Mouse (Mus musculus): ENCODE measurements at regions not wholly inside any gene's neighbourhood (a gene's known extent, or its start where the extent isn't known, plus 50 kb on each side); places are given as distances from the start of the nearest gene placed in this dataset.

DNA sequence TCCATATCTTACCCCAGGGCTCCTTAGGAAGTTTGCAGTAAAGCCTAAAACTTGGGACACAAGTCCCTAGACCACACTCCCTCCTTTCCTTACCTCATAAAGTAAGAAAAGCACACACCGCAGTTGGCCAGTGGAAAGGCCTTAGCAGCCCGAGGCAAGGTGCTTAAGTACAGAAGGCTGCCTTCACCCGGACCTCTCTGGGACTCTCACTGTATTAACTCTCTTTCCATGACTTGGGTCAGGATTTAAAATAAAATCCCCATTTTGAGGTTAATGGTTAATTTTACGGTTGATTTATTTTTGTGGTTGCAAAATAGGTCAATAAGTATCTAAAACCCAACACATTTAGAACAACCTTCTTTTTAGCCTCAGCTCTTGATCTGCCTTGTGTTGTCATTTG is 103.1 kb upstream of the Bmper start:
- 88% methylated on average over 4 of the region's 4 CpGs for WGBS
- no peak overlapping the region for H3K4me2 ChIP-seq
- ATAC-seq (ENCODE audit: low FRiP score), result no peak
- no peak overlapping the region for H3K4me3 ChIP-seq (replicated peaks)
- H3K4me1 ChIP-seq, result no peaks in the 10 kb centered on the region
- H3K27me3 ChIP-seq (replicated peaks), result no peaks in the 10 kb centered on the region
- no peaks in the 10 kb centered on the region for H3K9me3 ChIP-seq (replicated peaks)
- H3K27ac ChIP-seq (replicated peaks), result no peak overlapping the region
- H3K9ac ChIP-seq (replicated peaks), result no peak overlapping the region
- no peaks in the 10 kb centered on the region for H3K36me3 ChIP-seq

DNA sequence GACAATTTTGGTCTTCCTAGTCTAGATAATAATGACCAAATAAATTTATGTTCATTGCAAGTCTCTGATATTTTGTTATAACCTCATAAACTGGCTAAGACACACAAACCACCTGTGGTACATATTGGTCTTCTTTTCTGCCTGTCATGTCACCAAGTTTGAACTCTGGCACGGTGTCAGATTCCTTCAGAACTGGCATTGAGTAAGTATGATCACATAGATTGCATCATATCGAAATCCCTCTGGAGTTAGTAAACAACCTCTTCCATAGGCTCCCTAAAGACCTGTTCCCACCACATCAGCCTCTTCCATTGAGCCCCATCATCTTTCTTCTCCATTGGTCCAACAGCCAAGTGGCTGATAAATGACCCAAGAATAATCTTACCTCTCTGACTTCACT is 102.1 kb upstream of the Bmper start:
- H3K9me3 ChIP-seq (replicated peaks), result no peaks in the 10 kb centered on the region
- no peak overlapping the region for H3K9ac ChIP-seq (replicated peaks)
- WGBS, result 96% methylated on average over 2 of the region's 2 CpGs
- H3K4me1 ChIP-seq, result 0 out of 2 replicates have a peak, but pooled peaks cover 2% of the 10 kb centered on the region
- ATAC-seq (ENCODE audit: low FRiP score), result no peak
- no peak overlapping the region for H3K27ac ChIP-seq (replicated peaks)
- H3K36me3 ChIP-seq, result no peaks in the 10 kb centered on the region
- no peak overlapping the region for H3K4me2 ChIP-seq
- H3K4me3 ChIP-seq (replicated peaks), result no peak overlapping the region
- no peaks in the 10 kb centered on the region for H3K27me3 ChIP-seq (replicated peaks)

GRCm38 (mm10) chr9:23122524-23122923 is 100.4 kb upstream of the Bmper start:
- H3K9ac ChIP-seq (replicated peaks), result no peak overlapping the region
- H3K4me1 ChIP-seq, result peaks cover 10% of the 10 kb centered on the region; the same call in 1 of the 2 replicates
- no peaks in the 10 kb centered on the region for H3K27me3 ChIP-seq (replicated peaks)
- no peak overlapping the region for H3K27ac ChIP-seq (replicated peaks)
- H3K4me2 ChIP-seq, result no peak overlapping the region
- no peaks in the 10 kb centered on the region for H3K36me3 ChIP-seq
- H3K4me3 ChIP-seq (replicated peaks), result no peak overlapping the region
- no peaks in the 10 kb centered on the region for H3K9me3 ChIP-seq (replicated peaks)
- ATAC-seq (ENCODE audit: low FRiP score), result no peak
- WGBS, result 68% methylated on average over 5 of the region's 5 CpGs

DNA sequence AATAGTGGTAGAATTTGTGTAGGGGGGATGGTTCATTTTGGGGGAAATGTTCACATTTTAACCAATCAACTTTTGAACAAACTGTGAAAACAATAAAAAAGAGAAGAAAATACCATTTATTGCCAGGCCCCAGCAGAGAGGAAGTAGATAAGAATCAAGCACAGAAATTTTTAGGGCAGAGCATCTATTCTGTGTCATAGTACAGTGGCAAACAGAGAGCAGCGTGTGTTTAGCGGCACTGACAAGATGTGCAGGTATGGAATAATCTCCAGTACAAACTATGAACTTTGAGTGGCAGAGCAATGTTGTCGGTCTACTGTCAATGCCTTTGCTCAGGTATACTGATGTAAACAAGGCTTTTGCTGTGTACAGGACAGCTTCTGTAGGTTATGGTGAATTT is 99.4 kb upstream of the Bmper start:
- WGBS, result 92% methylated on average over 3 of the region's 3 CpGs
- Histone ChIP-seq H3K9me3 (replicated peaks) (no peaks in the 10 kb centered on the region), H3K36me3 (no peaks in the 10 kb centered on the region), H3K4me1 (peaks cover 16% of the 10 kb centered on the region; the same call in 1 of the 2 replicates), H3K4me3 (replicated peaks) (no peak overlapping the region), H3K4me2 (no peak overlapping the region), H3K9ac (replicated peaks) (no peak overlapping the region), H3K27me3 (replicated peaks) (no peaks in the 10 kb centered on the region), H3K27ac (replicated peaks) (no peak overlapping the region)
- no peak for ATAC-seq (ENCODE audit: low FRiP score)

DNA sequence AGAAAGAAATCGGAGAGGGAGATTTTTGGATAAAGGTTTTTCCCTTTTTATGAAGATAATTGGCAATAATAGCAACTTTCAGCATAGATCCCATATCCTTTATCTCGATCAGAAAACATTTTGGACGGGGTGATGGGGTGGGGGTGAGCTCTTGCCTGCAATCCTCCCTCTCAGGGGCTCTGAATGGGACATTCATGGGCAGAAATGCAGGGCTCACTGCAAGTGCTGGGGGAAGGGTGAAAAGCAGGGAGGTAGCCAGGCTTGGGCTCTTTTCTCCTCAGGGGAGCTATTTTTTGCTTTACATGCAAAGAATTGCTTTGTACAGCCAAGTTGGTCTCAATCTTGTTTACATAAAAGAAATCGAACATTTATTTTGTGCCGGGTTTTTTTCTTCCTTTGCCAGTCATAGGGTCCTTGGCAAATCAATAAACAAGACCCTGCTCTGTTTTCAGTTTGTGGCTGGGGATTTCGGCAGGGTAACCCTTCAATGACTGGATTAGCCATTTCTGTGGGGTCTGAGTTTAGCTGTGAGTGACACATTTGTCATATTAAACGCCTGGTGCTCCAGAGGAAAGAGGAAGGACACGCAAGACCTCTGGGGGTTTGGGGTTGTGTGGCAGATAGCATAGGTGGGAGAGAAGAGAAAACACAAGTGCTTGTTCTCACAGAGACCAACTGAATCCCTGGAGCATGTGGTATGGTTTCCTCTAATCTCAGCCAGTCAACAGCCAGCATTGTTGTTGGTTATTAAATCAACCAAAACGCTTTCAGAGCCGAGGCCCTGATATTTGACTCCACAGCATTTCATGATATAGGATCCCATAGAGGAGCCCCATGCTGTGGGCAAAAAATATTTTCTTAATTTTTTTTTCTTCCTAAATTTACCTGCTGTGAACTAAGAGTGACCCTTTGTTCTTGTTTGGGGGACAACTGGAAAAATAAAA is 96.8 kb upstream of the Bmper start:
- no peaks in the 10 kb centered on the region for H3K27me3 ChIP-seq (replicated peaks)
- 0 out of 2 replicates have a peak, but pooled peaks have one; percentile 37 for ATAC-seq (ENCODE audit: low FRiP score)
- peaks cover 16% of the 10 kb centered on the region; the same call in 1 of the 2 replicates for H3K4me1 ChIP-seq
- no peaks in the 10 kb centered on the region for H3K36me3 ChIP-seq
- no peak overlapping the region for H3K9ac ChIP-seq (replicated peaks)
- no peak overlapping the region for H3K4me2 ChIP-seq
- no peaks in the 10 kb centered on the region for H3K9me3 ChIP-seq (replicated peaks)
- 47% methylated on average over 10 of the region's 10 CpGs for WGBS
- H3K4me3 ChIP-seq (replicated peaks), result no peak overlapping the region
- 0 out of 2 replicates have a peak overlapping the region, but pooled peaks have one; percentile 15 for H3K27ac ChIP-seq (replicated peaks)

DNA sequence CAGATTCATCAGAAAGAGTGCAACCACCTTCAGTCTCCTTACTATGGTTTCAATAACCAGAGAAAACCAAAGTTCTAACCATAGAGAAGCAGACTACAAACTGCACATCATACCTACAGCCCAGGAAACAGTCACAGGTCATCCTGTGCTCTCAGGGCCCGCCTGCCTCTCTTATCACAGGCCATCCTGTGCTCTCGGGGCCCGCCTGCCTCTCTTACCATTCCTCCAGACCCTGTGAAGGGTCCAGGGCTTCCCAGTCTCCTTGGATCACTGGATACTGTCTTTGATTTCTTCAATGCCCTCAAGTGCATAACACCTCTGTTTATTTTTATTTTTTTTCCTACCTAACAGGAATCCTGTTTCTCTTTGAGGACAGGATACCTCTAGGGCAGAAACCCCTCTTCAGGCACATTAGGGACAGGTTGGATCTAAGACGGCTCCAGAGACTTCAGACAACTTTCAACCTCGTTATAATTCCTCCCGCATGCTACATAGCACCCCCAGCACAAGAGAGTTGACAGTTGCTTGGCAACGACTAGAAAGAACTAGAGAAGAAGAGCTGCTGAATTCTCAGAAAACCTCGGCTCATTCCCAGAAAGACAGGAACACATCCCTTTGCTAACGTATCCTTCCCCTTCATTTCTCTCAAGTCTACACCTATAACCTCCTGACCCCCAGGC is 95.4 kb upstream of the Bmper start:
- peaks cover 16% of the 10 kb centered on the region; the same call in 1 of the 2 replicates for H3K4me1 ChIP-seq
- H3K36me3 ChIP-seq, result no peaks in the 10 kb centered on the region
- peak; percentile 84; the same call in 1 of the 2 replicates for ATAC-seq (ENCODE audit: low FRiP score)
- 36% methylated on average over 9 of the region's 9 CpGs for WGBS
- H3K4me3 ChIP-seq (replicated peaks), result no peak overlapping the region
- no peak overlapping the region for H3K9ac ChIP-seq (replicated peaks)
- 0 out of 2 replicates have a peak overlapping the region, but pooled peaks have one; percentile 20 for H3K27ac ChIP-seq (replicated peaks)
- no peaks in the 10 kb centered on the region for H3K27me3 ChIP-seq (replicated peaks)
- no peaks in the 10 kb centered on the region for H3K9me3 ChIP-seq (replicated peaks)
- no peak overlapping the region for H3K4me2 ChIP-seq

DNA sequence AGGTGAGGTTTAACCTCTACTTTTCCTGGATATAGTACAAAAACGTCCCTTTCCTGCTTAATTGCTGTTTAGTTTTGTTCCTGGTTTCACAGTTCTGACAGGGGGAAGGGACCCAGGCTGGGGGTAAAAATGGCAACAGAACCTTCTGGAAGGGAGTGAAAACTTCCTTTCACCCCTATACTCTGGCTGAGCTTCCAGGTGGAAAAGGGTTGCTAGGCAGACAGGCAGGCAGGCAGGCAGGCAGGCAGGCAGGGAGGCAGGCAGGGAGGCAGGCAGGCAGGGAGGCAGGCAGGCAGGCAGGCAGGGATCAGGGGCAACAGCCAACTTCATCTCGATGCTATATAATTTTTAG is 94.9 kb upstream of the Bmper start:
- ATAC-seq (ENCODE audit: low FRiP score), result 0 out of 2 replicates have a peak, but pooled peaks have one; percentile 32
- WGBS, result 57% methylated on average over 2 of the region's 2 CpGs
- Histone ChIP-seq H3K4me3 (replicated peaks) (no peak overlapping the region), H3K4me2 (no peak overlapping the region), H3K36me3 (no peaks in the 10 kb centered on the region), H3K9me3 (replicated peaks) (no peaks in the 10 kb centered on the region), H3K27ac (replicated peaks) (0 out of 2 replicates have a peak overlapping the region, but pooled peaks have one; percentile 20), H3K27me3 (replicated peaks) (no peaks in the 10 kb centered on the region), H3K4me1 (peaks cover 16% of the 10 kb centered on the region; the same call in 1 of the 2 replicates), H3K9ac (replicated peaks) (no peak overlapping the region)

GRCm38 (mm10) chr9:23134006-23134405 is 88.9 kb upstream of the Bmper start:
- ATAC-seq (ENCODE audit: low FRiP score), result no peak
- no peaks in the 10 kb centered on the region for H3K4me1 ChIP-seq
- 98% methylated on average over 2 of the region's 2 CpGs for WGBS

GRCm38 (mm10) chr9:23134421-23135118 is 88.3 kb upstream of the Bmper start:
- Histone ChIP-seq H3K9ac (replicated peaks) (no peak overlapping the region), H3K4me3 (replicated peaks) (no peak overlapping the region), H3K27ac (replicated peaks) (no peak overlapping the region), H3K4me1 (peaks cover 2% of the 10 kb centered on the region; the same call in 1 of the 2 replicates), H3K9me3 (replicated peaks) (no peaks in the 10 kb centered on the region), H3K36me3 (no peaks in the 10 kb centered on the region), H3K27me3 (replicated peaks) (no peaks in the 10 kb centered on the region), H3K4me2 (no peak overlapping the region)
- ATAC-seq (ENCODE audit: low FRiP score), result no peak
- 76% methylated on average over 12 of the region's 12 CpGs for WGBS

More at GRCm38 (mm10) chr9:23134006-23134405, 88.9 kb upstream of the Bmper start:
- Histone ChIP-seq H3K27ac (replicated peaks) (no peak overlapping the region), H3K9ac (replicated peaks) (no peak overlapping the region), H3K4me2 (no peak overlapping the region), H3K4me3 (replicated peaks) (no peak overlapping the region), H3K27me3 (replicated peaks) (no peaks in the 10 kb centered on the region), H3K9me3 (replicated peaks) (no peaks in the 10 kb centered on the region), H3K36me3 (no peaks in the 10 kb centered on the region)

DNA sequence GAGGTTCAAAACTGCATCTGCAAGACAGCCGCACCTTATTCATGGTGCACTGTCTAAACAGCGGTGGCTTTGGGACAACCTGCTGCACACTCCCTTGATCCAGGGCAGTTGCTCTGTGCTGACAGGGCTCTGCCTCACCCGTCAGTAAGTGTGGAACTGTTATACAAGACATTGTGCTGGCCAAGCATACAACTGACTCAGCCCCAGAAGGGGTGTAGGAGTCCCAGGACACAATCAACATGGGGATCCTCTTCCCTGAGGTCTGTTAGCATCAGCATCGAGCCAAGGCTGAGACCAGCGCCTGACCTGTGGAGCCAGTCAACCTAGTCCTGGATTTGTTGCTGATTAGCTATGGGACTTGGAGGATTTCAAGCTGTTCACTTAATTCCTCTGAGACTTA is 86.4 kb upstream of the Bmper start:
- no peak overlapping the region for H3K4me2 ChIP-seq
- no peaks in the 10 kb centered on the region for H3K27me3 ChIP-seq (replicated peaks)
- no peak overlapping the region for H3K4me3 ChIP-seq (replicated peaks)
- no peak overlapping the region for H3K27ac ChIP-seq (replicated peaks)
- no peaks in the 10 kb centered on the region for H3K9me3 ChIP-seq (replicated peaks)
- H3K36me3 ChIP-seq, result no peaks in the 10 kb centered on the region
- WGBS, result 85% methylated on average over 5 of the region's 5 CpGs
- peak; percentile 24; the same call in 1 of the 2 replicates for ATAC-seq (ENCODE audit: low FRiP score)
- no peak overlapping the region for H3K9ac ChIP-seq (replicated peaks)
- peaks cover 2% of the 10 kb centered on the region; the same call in 1 of the 2 replicates for H3K4me1 ChIP-seq

DNA sequence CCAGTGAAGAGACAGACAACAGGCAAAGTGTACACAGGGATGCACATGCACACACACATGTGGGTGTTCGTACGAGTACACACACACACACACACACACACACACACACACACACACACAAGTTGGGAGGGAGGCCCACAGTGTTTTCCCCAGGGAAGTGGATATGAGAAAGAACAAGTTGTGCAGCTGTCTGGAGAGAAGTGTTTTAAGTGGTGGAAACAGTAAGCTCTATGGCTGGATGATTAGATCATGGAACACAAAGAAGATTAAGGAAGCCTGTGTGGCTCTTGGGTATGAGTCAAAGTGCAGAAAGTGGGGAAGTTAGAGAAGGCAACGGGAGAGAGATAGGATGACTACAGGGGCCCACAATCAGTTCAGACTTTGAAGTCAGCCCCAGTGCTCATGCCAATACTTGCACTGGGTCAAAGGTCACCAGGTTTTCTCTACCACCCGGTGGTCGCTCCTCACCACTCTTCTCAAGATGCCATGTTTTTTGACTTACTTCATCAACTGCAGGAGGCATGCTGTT is 85.1 kb upstream of the Bmper start:
- WGBS, result 81% methylated on average over 5 of the region's 5 CpGs

More for the DNA sequence above, 85.1 kb upstream of the Bmper start:
- Histone ChIP-seq H3K4me2 (no peak overlapping the region), H3K4me1 (peaks cover 2% of the 10 kb centered on the region; the same call in 1 of the 2 replicates), H3K4me3 (replicated peaks) (no peak overlapping the region), H3K9ac (replicated peaks) (no peak overlapping the region), H3K36me3 (no peaks in the 10 kb centered on the region), H3K27ac (replicated peaks) (no peak overlapping the region), H3K27me3 (replicated peaks) (no peaks in the 10 kb centered on the region), H3K9me3 (replicated peaks) (no peaks in the 10 kb centered on the region)
- no peak for ATAC-seq (ENCODE audit: low FRiP score)

Measured in neural tube, embryonic 15.5 days (tissue).